Mouse (Mus musculus) ES-E14 (cell line): ENCODE measurements around the gene Rab39. TPM values are rescaled to one million over a fixed set of nuclear protein-coding genes. Genes with fewer than 3 reads are reported as not detected.

ENCODE experiments used
- DNase-seq: peaks from one replicate; pipeline ENCODE4 v3.0.0-alpha.2; 2013; ENCODE audit warnings: low read depth, low spot score
- H3K27ac ChIP-seq: 2 replicates; pipeline ENCODE4 v1.5.1; 2012; ENCODE audit warnings: low read depth, mild to moderate bottlenecking, low read length, moderate library complexity, mixed read lengths; ENCODE audit not compliant: poor library complexity, insufficient read depth, severe bottlenecking
- H3K36me3 ChIP-seq: 2 replicates; pipeline ENCODE4 v1.6.1; 2012; ENCODE audit warnings: mild to moderate bottlenecking, low read length, moderate library complexity, mixed read lengths; ENCODE audit not compliant: control insufficient read depth, poor library complexity, insufficient read depth, severe bottlenecking
- H3K4me1 ChIP-seq, 2 experiments: fragments of 150-350 bp in 1 of 2; sonication (generic) in 1 of 2; 2 replicates each; pipeline ENCODE4 v1.6.1; 2012; ENCODE audit warnings: low read length in 2 of 2, mild to moderate bottlenecking in 1 of 2, mixed read lengths in 1 of 2; ENCODE audit not compliant: control insufficient read depth in 2 of 2, insufficient read depth in 2 of 2, poor library complexity in 1 of 2
- H3K4me3 ChIP-seq, 2 experiments: fragments of 150-350 bp in 1 of 2; sonication (generic) in 1 of 2; 2 replicates each; pipeline ENCODE4 v1.5.1; 2012; ENCODE audit warnings: low read length in 2 of 2, low read depth in 1 of 2, mild to moderate bottlenecking in 1 of 2, mixed read lengths in 1 of 2; ENCODE audit not compliant: insufficient read depth in 1 of 2, poor library complexity in 1 of 2, severe bottlenecking in 1 of 2
- H3K9ac ChIP-seq: 2 replicates; pipeline ENCODE4 v1.6.1; 2012; ENCODE audit warnings: low read depth, mild to moderate bottlenecking, low read length, mixed read lengths; ENCODE audit not compliant: poor library complexity, insufficient read depth, severe bottlenecking
- H3K9me3 ChIP-seq: fragments of 150-350 bp; sonication (generic); 2 replicates; pipeline ENCODE4 v1.6.1; 2012; ENCODE audit warnings: low read depth, mild to moderate bottlenecking, low read length; ENCODE audit not compliant: control insufficient read depth, insufficient read depth
- CHD2 ChIP-seq: IDR thresholded peaks from 2 replicates; pipeline ENCODE4 v1.6.1; 2014; ENCODE audit warnings: mild to moderate bottlenecking, low read depth, low read length, inconsistent platforms
- HCFC1 ChIP-seq: IDR thresholded peaks from 2 replicates; pipeline ENCODE4 v1.6.1; 2012; ENCODE audit warnings: low read length, inconsistent platforms, borderline replicate concordance; ENCODE audit not compliant: insufficient read depth
- MAFK ChIP-seq: IDR thresholded peaks from 2 replicates; pipeline ENCODE4 v1.6.1; 2014; ENCODE audit warnings: mild to moderate bottlenecking, low read depth, low read length, inconsistent platforms; ENCODE audit not compliant: insufficient read depth
- ZC3H11A ChIP-seq: IDR thresholded peaks from 2 replicates; pipeline ENCODE4 v1.6.1; 2012; ENCODE audit warnings: low read depth, mild to moderate bottlenecking, inconsistent platforms, low read length, borderline replicate concordance
- ZNF384 ChIP-seq: IDR thresholded peaks from 2 replicates; pipeline ENCODE4 v1.6.1; 2012; ENCODE audit warnings: low read depth, low read length, inconsistent platforms
- in situ Hi-C, 2 experiments: fragments of 600-800 bp; cut with MboI; formaldehyde crosslinking; loops; one replicate each; pipeline ENCODE4 v1.15.1; 2025; ENCODE audit warnings: low sequenced_read_pairs in 2 of 2, inconsistent platforms in 1 of 2; ENCODE audit not compliant: unreplicated experiment in 2 of 2
- total RNA-seq: library from RNA; depleted of rRNA; stranded (reverse); fragments of 300-350 nt; gene quantifications from 2 replicates; pipeline ENCODE4 v1.2.3, GENCODE M21; 2012

The Rab39 gene
- total RNA-seq, 1 experiment, result 1.1 TPM

DNA sequence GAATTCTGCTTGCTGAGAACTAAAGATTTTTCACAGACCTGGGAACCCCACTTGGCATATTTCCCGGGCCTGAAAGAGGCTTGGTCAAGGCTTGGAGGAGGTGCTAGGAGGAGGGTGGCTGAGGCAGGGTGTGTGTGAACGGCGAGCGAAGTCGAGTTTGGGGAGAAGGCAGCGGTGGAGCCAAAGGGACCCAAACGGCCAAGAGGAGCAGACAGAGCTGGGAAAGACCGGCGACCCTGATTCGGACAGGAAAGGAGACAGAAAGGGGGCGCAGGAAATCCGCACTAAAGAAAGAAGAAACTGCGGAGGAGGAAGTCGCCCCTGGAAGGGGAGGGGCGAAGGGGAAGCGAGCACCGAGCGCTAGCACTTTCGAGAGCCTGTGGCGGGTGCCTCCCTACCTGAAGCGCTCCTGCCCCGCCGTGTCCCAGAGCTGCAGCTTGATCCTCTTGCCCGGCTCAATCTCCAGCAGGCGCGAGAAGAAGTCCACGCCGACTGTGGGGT, 491 bp downstream of the Rab39 start:
- Histone ChIP-seq H3K4me3 (peak overlapping the region; percentile 85 to 89), H3K27ac (no peak overlapping the region), H3K36me3 (no peaks in the 10 kb centered on the region), H3K9ac (peak overlapping the region; percentile 70), H3K9me3 (no peaks in the 10 kb centered on the region), H3K4me1 (no peaks in the 10 kb centered on the region)
- TF ChIP-seq CHD2, result no peak
- TF ChIP-seq ZC3H11A, result no peak
- no peak for TF ChIP-seq ZNF384
- no peak; the same call in 1 of the 2 replicates for TF ChIP-seq HCFC1
- no peak for TF ChIP-seq MAFK
- in situ Hi-C loops, result no loop called here
- peak; percentile 63 for DNase-seq

- Histone ChIP-seq H3K9me3 (no peaks in the 10 kb centered on the region), H3K9ac (no peak overlapping the region), H3K36me3 (no peaks in the 10 kb centered on the region), H3K4me3 (no peak overlapping the region), H3K4me1 (no peaks in the 10 kb centered on the region), H3K27ac (no peak overlapping the region)
- in situ Hi-C loops, result no loop called here
- DNase-seq, result no peak
- no peak for TF ChIP-seq CHD2
- TF ChIP-seq HCFC1, result no peak
- no peak for TF ChIP-seq ZNF384
- TF ChIP-seq MAFK, result no peak
- no peak for TF ChIP-seq ZC3H11A
These were observed 3.0 kb downstream of the Rab39 start for GRCm38 (mm10) chr9:53702991-53703390.

GRCm38 (mm10) chr9:53700496-53700895, 5.5 kb downstream of the Rab39 start:
- H3K27ac ChIP-seq, result no peak overlapping the region
- H3K9me3 ChIP-seq, result no peaks in the 10 kb centered on the region
- H3K36me3 ChIP-seq, result no peaks in the 10 kb centered on the region
- TF ChIP-seq CHD2, result no peak
- no peak for TF ChIP-seq HCFC1
- in situ Hi-C loops, result no loop called here
- H3K9ac ChIP-seq, result no peak overlapping the region
- H3K4me3 ChIP-seq, result no peak overlapping the region
- H3K4me1 ChIP-seq, result no peaks in the 10 kb centered on the region
- no peak for DNase-seq

DNA sequence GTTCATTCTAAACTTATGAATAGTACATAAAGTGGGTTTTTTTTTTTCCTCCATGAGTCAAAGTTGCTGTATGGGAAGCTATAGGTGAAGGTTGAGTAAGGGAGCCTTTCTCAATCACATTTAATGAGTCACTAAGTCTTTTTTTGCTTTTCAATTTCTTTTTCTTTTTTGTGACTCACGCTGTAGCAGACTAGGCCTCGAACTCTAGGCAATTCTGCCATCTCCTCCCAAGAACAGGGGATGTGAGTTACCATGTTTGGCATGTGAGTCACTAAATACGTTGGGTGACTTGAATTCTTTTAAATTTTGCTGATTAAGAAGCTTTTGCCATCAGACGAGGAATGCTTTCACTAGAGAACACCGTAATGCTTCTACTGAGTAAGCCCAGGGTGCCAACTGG, 10.2 kb downstream of the Rab39 start:
- TF ChIP-seq ZNF384, result no peak
- TF ChIP-seq CHD2, result no peak
- no peak for TF ChIP-seq HCFC1
- TF ChIP-seq MAFK, result no peak
- no peaks in the 10 kb centered on the region for H3K36me3 ChIP-seq
- peaks cover 6% of the 10 kb centered on the region in 2 experiments for H3K4me1 ChIP-seq
- no peak for DNase-seq
- in situ Hi-C loops, result no loop called here
- no peak overlapping the region for H3K27ac ChIP-seq
- no peak overlapping the region for H3K4me3 ChIP-seq
- no peak overlapping the region for H3K9ac ChIP-seq
- H3K9me3 ChIP-seq, result no peaks in the 10 kb centered on the region

DNA sequence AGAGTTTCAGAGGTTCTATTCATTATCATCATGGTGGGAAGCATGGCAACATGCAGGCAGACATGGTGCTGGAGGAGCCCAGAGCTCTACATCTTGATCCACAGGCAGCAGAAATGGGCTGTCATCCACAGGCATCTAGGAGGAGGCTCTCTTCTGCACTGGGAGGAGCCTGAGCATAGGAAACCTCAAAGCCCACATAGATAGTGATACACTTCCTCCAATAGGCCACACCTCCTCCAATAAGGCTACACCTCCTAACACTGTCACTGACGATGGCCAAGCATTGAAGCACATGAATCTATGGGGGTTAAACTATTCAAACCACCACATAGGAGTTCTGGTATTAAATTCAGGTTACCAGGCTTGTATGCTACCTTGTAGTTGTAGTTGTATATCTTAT, 12.3 kb downstream of the Rab39 start:
- no peak overlapping the region for H3K9ac ChIP-seq
- DNase-seq, result no peak
- H3K4me1 ChIP-seq, result peaks cover 6 to 8% of the 10 kb centered on the region in 2 experiments
- TF ChIP-seq HCFC1 (no peak), CHD2 (no peak), MAFK (no peak), ZC3H11A (no peak), ZNF384 (no peak)
- H3K9me3 ChIP-seq, result no peaks in the 10 kb centered on the region
- in situ Hi-C loops, result no loop called here
- H3K27ac ChIP-seq, result no peak overlapping the region
- no peak overlapping the region for H3K4me3 ChIP-seq
- no peaks in the 10 kb centered on the region for H3K36me3 ChIP-seq
